24 mouse cellular contexts compared by ENCODE assay signal in the genomic region with DNA sequence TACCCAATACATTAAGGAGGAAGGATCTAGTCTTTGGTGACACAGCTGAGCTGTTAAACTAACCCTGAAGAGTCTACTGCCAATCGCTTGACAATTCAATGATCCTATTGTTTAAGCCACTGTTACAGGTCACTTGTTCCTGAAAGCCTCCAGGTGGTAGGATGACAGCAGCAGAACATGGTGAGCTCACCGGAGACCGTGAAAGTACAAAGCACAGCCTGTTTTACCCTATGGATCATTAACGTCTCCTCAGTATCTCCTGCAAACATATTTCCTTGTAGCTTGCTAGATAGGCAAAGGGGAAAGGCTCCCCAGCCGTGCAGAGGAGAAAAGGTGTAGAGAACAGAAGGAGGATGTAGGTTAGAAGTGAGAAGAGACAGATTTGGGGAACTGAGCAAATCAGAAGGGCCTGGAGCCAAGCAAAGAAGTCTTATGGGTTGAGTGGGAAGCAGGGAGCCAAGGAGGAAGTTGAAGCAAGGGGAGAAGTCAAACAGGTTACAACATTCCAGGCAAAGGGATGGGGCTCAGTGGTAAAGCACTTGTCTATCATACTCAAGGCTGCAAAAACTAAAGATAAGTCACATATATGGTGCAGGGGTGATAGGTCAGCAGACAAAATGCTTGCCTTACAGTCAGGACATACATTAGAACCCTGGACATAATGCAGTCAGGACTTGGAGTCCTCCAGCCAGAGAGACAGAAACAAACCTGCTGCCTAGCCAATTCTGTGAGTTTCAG. TPM values are rescaled to one million over a fixed set of nuclear protein-coding genes. Genes with fewer than 3 reads are reported as not detected.
DNase-seq lines count a peak whose midpoint lies in the region; ATAC-seq lines count a peak whose summit lies in the region.
"Had no signal": no experiment of that assay in that cellular context is flagged by ENCODE, and none has a peak within 500 bp of the region (broad histone marks: within the 10 kb centered on the region; RNA-seq: fewer than 3 reads in every experiment).

No protein-coding gene starts in this region.

- ATAC-seq in lung, embryonic 15.5 days (ENCODE audit: borderline replicate concordance, extremely low read depth, low FRiP score, low TSS enrichment): no peak
- peak; percentile 88 for ATAC-seq in intestine, embryonic 15.5 days
- ATAC-seq in megakaryocyte progenitor cell, adult 5-6 weeks (replicated peaks; ENCODE audit: poor library complexity): peak; percentile 58
- ATAC-seq: forebrain, embryonic 15.5 days; midbrain, embryonic 15.5 days had no signal

- H3K4me1 ChIP-seq in lung, embryonic 15.5 days: no peaks in the 10 kb centered on the region
- no peaks in the 10 kb centered on the region for H3K4me1 ChIP-seq in intestine, embryonic 15.5 days (replicated peaks)
- H3K4me1 ChIP-seq: embryonic facial prominence, embryonic 13.5 days; forebrain, embryonic 15.5 days; hindbrain, embryonic 12.5 days; limb, embryonic 15.5 days; midbrain, embryonic 15.5 days had no signal

- no peak for DNase-seq in lung, postnatal 10 days
- DNase-seq in heart, postnatal 14 days: no peak
- DNase-seq in c-Kit-positive CD71-positive TER-119-positive erythroid progenitor cells, embryonic 14.5 days (ENCODE audit: low spot score): no peak
- no peak for DNase-seq in ovary, postnatal 14 days (ENCODE audit: low spot score)
- DNase-seq: adrenal gland, postnatal 25 days; B cell, adult 2 months; cerebellum, adult 11-12 months; cerebellum, postnatal 14 days; gastrocnemius, postnatal 36 days; heart, postnatal 10 days; kidney, postnatal 4 days; right cerebral cortex, postnatal 14 days; thymus, postnatal 36 days had no signal

- no peaks in the 10 kb centered on the region for H3K9me3 ChIP-seq in lung, embryonic 15.5 days
- H3K9me3 ChIP-seq in intestine, embryonic 15.5 days: no peaks in the 10 kb centered on the region
- H3K9me3 ChIP-seq: embryonic facial prominence, embryonic 13.5 days; forebrain, embryonic 15.5 days; hindbrain, embryonic 12.5 days; limb, embryonic 15.5 days; midbrain, embryonic 15.5 days had no signal

- intact Hi-C loops in heart, postnatal 14 days (cut with DNase I): no loop called here

- no peaks in the 10 kb centered on the region for H3K36me3 ChIP-seq in lung, embryonic 15.5 days
- no peaks in the 10 kb centered on the region for H3K36me3 ChIP-seq in intestine, embryonic 15.5 days
- H3K36me3 ChIP-seq: embryonic facial prominence, embryonic 13.5 days; forebrain, embryonic 15.5 days; hindbrain, embryonic 12.5 days; limb, embryonic 15.5 days; midbrain, embryonic 15.5 days had no signal

- H3K4me3 ChIP-seq in lung, embryonic 15.5 days: no peak overlapping the region
- H3K4me3 ChIP-seq in intestine, embryonic 15.5 days (replicated peaks): no peak overlapping the region
- H3K4me3 ChIP-seq: embryonic facial prominence, embryonic 13.5 days; forebrain, embryonic 15.5 days; hindbrain, embryonic 12.5 days; limb, embryonic 15.5 days; megakaryocyte, embryonic 14.5 days; midbrain, embryonic 15.5 days; myocyte had no signal

- no peaks in the 10 kb centered on the region for H3K27me3 ChIP-seq in lung, embryonic 15.5 days
- H3K27me3 ChIP-seq in intestine, embryonic 15.5 days (replicated peaks): no peaks in the 10 kb centered on the region
- H3K27me3 ChIP-seq: embryonic facial prominence, embryonic 13.5 days; forebrain, embryonic 15.5 days; hindbrain, embryonic 12.5 days; limb, embryonic 15.5 days; midbrain, embryonic 15.5 days had no signal

- WGBS in lung, embryonic 15.5 days: 56% methylated on average over 5 of the region's 5 CpGs
- WGBS in intestine, embryonic 15.5 days: 44% methylated on average over 5 of the region's 5 CpGs

- H3K4me2 ChIP-seq in lung, embryonic 15.5 days: no peak overlapping the region
- H3K4me2 ChIP-seq in intestine, embryonic 15.5 days (replicated peaks): no peak overlapping the region
- H3K4me2 ChIP-seq: embryonic facial prominence, embryonic 13.5 days; forebrain, embryonic 15.5 days; heart, embryonic 11.5 days; hindbrain, embryonic 12.5 days; limb, embryonic 15.5 days; midbrain, embryonic 15.5 days had no signal

- peak overlapping the region; percentile 39; the same call in 1 of the 2 replicates for H3K27ac ChIP-seq in lung, embryonic 15.5 days
- peak overlapping the region; percentile 64 for H3K27ac ChIP-seq in intestine, embryonic 15.5 days
- H3K27ac ChIP-seq: embryonic facial prominence, embryonic 13.5 days; forebrain, embryonic 15.5 days; hindbrain, embryonic 12.5 days; limb, embryonic 15.5 days; midbrain, embryonic 15.5 days had no signal

- no peak overlapping the region for H3K9ac ChIP-seq in lung, embryonic 15.5 days
- no peak overlapping the region for H3K9ac ChIP-seq in intestine, embryonic 15.5 days
- H3K9ac ChIP-seq: embryonic facial prominence, embryonic 13.5 days; forebrain, embryonic 15.5 days; hindbrain, embryonic 12.5 days; limb, embryonic 15.5 days; midbrain, embryonic 15.5 days had no signal

RNA-seq across cellular contexts. Expression of a gene that starts 45.5 kb away (rescaled TPM):
- polyA plus RNA-seq in lung, embryonic 15.5 days (2015; fragmentation: Nextera tagmentation; extraction: Ambion mirVana): 50.5 and 53.8 TPM in 2 replicates
- polyA plus RNA-seq in intestine, embryonic 15.5 days (2015; fragmentation: Nextera tagmentation; extraction: Ambion mirVana): 88.1 and 103 TPM in 2 replicates
- total RNA-seq in megakaryocyte progenitor cell, adult 5-6 weeks (2015): 111 and 138 TPM in 2 replicates
- 110 and 143 TPM in 2 replicates for total RNA-seq in megakaryocyte progenitor cell, adult 5-6 weeks (2017)
- total RNA-seq in heart, postnatal 14 days (2021): 100 to 1,000 TPM; 273 to 386 TPM
